Mouse (Mus musculus) adipocyte (in vitro differentiated cells): Measurements from ENCODE around the gene Syce2.

Experiments
- DNase-seq: peaks from one replicate; pipeline ENCODE4 v3.0.0-alpha.2; 2016; ENCODE audit warnings: low spot score

The Syce2 gene

DNA sequence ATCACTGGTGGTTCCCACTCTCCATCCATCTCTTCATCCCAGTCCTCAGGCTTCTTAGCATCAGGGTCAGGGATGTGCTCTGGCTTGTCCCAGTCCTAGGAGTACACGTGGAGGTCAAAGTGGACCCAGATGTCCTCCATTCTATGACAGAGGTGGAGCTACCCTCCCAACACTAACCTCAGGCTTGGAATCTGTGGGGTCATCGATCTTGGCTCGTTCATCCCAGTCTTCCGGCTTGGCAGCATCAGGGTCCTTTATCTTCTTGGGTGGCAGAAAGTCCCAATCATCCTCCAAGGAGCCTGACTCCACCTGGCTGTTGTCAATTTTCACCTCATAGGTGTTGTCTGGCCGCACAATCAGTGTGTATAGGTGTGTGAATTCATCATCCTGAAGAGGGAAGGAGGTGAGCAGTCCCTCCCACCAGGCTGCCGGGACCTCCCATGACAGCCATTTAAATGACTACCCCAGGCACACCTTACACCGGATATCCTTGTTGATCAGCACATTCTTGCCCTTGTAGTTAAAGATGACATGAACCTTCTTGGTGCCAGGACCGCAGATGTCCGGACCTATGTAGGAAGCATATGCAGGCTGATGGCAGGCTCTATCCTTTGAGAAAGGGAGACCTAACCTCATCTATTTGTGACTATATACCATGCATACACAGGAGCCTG, 27.4 kb upstream of the Syce2 start:
- no peak for DNase-seq

GRCm38 (mm10) chr8:84845355-84846093, 26.4 kb upstream of the Syce2 start:
- DNase-seq = peak; percentile 68

DNA sequence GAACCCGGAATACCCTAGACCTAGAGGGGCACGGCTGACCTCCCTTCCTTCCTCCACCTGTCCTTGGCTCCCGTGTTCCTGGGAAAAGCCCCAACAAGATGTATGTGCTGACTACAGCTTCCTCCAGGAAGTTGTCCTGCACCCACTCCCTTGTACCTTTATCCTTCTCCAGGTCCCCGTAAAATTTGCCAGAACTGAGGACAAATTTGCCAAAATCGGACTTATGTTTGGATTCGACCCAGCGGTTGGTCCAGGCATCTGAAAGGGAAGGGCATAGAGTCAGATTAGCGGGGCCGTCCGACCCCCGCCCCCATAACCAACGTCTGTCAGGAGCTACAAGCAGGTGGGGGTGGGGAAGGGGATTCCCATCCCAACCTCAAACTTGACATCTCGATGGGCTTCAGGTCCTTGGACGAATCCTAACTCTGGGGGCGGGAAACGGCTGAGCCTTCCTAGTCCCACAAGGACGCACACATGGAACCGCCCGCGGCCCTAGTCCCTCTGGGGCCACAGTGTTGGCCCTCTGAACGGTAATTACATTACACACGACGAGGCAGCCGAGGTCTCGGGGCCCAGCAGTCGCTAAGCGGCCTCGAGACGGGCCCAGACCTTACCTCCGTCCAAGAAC, 25.7 kb upstream of the Syce2 start:
- DNase-seq = peak; percentile 52

DNA sequence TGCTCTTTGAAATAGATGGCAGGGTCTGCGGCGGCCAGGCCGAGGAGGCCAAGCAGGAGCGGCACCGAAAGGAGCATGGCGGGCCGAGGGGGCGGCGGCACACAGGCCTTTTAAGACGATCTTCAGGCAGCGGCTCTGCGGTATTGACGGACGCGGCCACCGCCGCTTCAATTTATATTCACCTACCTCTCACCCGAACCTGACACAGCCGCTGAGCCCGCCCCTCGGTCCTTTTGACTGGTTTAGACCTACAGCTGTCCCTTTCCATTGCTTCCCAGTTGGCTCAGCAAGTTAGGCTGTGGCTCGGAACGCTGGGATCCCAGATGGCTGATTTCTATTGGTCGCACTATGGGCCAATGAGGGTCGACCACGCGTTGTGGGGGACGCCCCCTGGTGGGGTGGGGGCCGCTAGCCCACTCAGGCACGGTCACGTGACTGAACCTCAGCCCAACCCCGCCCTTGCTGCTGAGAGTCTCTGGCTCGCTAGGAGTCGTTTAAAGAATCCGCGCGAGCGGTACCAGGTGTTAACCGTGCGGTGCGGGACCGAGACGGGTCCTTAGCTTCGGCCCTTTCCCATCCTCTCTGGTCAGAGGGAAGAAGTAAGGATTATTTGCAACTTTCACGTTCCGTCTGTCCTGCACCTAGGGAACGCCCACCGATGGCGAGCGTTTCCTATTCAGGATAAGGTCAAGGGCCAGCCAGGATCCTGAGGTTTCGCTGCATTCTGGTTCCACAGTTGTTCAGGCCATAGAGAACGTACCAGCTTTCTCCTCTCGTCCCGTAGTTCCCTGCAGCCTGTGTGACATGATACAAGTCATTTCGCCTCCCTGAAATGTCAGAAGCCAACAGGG, 25.0 kb upstream of the Syce2 start, which contains the start of gene Calr:
TSS of gene Calr (minus strand) at position 213 of the 851 bp plus-strand sequence.
- peak; percentile 100 for DNase-seq

DNA sequence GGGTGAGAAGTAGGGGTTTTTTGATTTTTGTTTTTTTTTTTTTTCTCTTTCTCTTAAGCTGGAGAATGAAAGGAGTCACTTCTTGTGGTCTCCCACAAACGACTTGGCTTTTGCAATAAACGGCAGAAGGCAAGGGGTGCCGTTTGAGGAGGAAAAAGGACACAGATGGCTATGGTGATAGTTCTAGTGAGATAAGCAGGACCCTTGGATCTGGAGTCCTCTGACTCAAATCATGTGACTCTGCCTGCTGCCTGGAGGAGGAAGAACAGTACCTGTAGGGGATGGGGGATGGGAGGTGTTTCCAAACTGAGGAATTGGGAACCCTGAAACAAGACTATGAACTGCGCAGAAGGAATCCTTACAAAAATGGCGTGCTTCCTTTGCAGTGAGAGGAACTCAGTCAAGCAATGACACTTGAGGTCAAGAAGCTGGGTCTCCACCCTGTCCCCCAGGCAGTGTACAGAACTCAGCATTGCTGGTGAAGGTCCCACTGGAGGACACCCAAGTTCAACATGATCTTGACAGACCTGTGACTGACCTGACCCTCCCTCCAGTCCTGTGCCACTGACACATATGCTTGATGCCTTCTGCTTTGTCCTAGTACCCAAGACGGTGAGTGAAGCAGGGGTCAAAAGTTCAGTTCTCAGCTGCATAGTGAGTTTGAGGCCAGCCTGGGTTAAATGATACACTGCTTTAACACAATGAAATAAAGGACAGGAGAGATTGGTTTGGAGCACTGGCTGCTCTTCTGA, 24.1 kb upstream of the Syce2 start:
- no peak for DNase-seq

GRCm38 (mm10) chr8:84856434-84856833, 15.5 kb upstream of the Syce2 start:
- no peak for DNase-seq

GRCm38 (mm10) chr8:84856864-84857441, 15.0 kb upstream of the Syce2 start, which contains the start of gene Farsa:
TSS of gene Farsa (plus strand) at chr8:84856989.
- DNase-seq = peak; percentile 97

GRCm38 (mm10) chr8:84872309-84872965, 526 bp downstream of the Syce2 start:
- DNase-seq = no peak

GRCm38 (mm10) chr8:84873016-84873415, 1.1 kb downstream of the Syce2 start:
- DNase-seq = no peak

GRCm38 (mm10) chr8:84874339-84874738, 2.4 kb downstream of the Syce2 start:
- no peak for DNase-seq

GRCm38 (mm10) chr8:84877297-84878035, 5.6 kb downstream of the Syce2 start:
- peak; percentile 67 for DNase-seq

GRCm38 (mm10) chr8:84878915-84879314, 7.0 kb downstream of the Syce2 start:
- DNase-seq = no peak

GRCm38 (mm10) chr8:84884728-84885127, 12.8 kb downstream of the Syce2 start:
- no peak for DNase-seq

- no peak for DNase-seq
These were observed 16.4 kb downstream of the Syce2 start for GRCm38 (mm10) chr8:84888280-84888679.

DNA sequence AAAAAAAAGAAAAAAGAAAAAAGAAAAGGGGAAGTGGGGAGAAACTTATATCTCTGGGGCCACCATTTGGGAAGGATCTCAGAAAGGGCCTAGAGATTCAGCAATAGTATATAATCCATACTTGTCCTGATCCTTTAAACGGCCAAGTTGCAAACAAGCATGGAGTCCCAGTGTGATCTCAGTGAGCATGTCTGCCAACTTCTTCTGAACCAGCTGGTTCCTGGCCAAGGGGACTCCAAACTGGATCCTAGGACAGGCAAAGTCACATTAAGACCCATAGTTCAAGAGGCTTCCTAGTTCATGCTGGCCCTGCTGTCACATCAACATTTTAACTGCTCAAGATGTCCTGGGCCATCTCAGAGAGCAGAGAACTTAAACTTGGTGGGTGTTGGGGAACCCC, 17.2 kb downstream of the Syce2 start:
- DNase-seq = no peak

DNA sequence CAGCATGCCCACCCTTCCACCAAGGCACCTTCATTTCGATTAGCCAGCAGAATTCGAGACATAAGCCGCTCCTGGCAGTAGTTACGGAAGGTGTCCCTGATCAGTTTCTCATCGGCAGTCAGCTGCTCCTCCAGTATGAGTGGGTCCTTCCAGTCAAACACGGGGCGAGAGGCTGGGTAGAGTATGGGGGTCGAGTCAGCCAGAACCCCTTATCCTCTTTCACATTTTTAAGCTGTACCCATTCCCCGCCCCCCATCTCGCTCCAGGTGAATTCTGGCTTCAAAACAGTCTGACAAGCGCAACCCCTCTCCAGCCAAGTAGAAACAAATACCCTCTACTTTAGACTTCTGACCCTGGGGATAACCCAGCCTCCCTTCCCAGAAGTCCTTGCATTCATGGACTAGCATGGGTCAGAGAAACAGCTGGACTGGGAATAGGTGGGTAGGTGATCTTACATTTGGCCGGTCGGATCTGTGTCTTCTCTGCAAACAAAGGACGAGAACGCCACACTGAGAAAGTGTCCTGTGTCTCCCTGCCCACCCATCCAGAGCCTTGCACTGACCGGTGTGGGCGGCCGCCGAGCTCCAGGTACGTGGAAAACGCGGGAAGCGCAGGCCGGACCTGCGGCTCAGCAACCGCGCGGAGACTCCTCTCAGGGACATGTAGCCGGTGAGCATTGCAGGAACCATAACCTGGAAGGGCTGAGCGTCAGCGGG, 21.2 kb downstream of the Syce2 start:
- DNase-seq = no peak

GRCm38 (mm10) chr8:84893709-84894134, 21.8 kb downstream of the Syce2 start, which contains the start of gene Gcdh:
TSS of gene Gcdh (minus strand) at chr8:84893921.
- peak; percentile 99 for DNase-seq

- no peak for DNase-seq
These were observed 24.1 kb downstream of the Syce2 start for GRCm38 (mm10) chr8:84895963-84896362.

- DNase-seq = no peak
These were observed 29.2 kb downstream of the Syce2 start for GRCm38 (mm10) chr8:84901071-84901470.
